Mouse (Mus musculus) heart, embryonic 16.5 days (tissue): Measurements from ENCODE around the gene Lmbrd2. TPM values are rescaled to one million over a fixed set of nuclear protein-coding genes. Genes with fewer than 3 reads are reported as not detected.

Source experiments
- ATAC-seq: fragments of 200-750 bp; cut with Nextera tagmentation; replicated peaks from 2 replicates; pipeline ENCODE4 v1.8.0; 2017; ENCODE audit warnings: moderate number of reproducible peaks; ENCODE audit not compliant: insufficient read depth, low FRiP score; ENCODE audit errors: extremely low read depth
- H3K27ac ChIP-seq: fragments of 300-500 bp; sonication (generic); 2 replicates; pipeline ENCODE4 v1.5.1; 2014; ENCODE audit warnings: mild to moderate bottlenecking, low read length, control low read depth, moderate library complexity
- H3K27me3 ChIP-seq: fragments of 300-500 bp; sonication (generic); 2 replicates; pipeline ENCODE4 v1.6.1; 2014; ENCODE audit warnings: low read length, mixed read lengths; ENCODE audit not compliant: control insufficient read depth, insufficient read depth
- H3K36me3 ChIP-seq: fragments of 300-500 bp; sonication (generic); 2 replicates; pipeline ENCODE4 v1.6.1; 2014; ENCODE audit not compliant: control insufficient read depth, insufficient read depth
- H3K4me1 ChIP-seq: fragments of 300-500 bp; sonication (generic); 2 replicates; pipeline ENCODE4 v1.6.1; 2014; ENCODE audit warnings: low read length, mixed read lengths; ENCODE audit not compliant: control insufficient read depth, insufficient read depth
- H3K4me2 ChIP-seq: fragments of 300-500 bp; sonication (generic); 2 replicates; pipeline ENCODE4 v1.6.1; 2014; ENCODE audit warnings: low read depth, mild to moderate bottlenecking, control low read depth, low read length
- H3K4me3 ChIP-seq: fragments of 300-500 bp; sonication (generic); 2 replicates; pipeline ENCODE4 v1.5.1; 2014; ENCODE audit warnings: mild to moderate bottlenecking, control low read depth, low read length
- H3K9ac ChIP-seq: fragments of 300-500 bp; sonication (generic); 2 replicates; pipeline ENCODE4 v1.6.1; 2014; ENCODE audit warnings: low read length, control low read depth
- H3K9me3 ChIP-seq: fragments of 300-500 bp; sonication (generic); replicated peaks from 2 replicates; pipeline ENCODE4 v1.6.1; 2016; ENCODE audit warnings: low read length; ENCODE audit not compliant: control insufficient read depth
- WGBS: fragments of 180-500 bp; shearing (Covaris S2); extraction: QIAGEN DNeasy Blood & Tissue Kit; methylation state at CpG from one replicate; pipeline ENCODE4 v1.1.7; 2014; 5-methylcytosine and 5-hydroxymethylcytosine counted together
- polyA plus RNA-seq: library from polyadenylated mRNA; unstranded; fragments of >200 nt; fragmentation: Nextera tagmentation; extraction: Ambion mirVana; gene quantifications from 2 replicates; pipeline ENCODE4 v1.2.1, GENCODE M21; 2015

Lmbrd2 gene
- polyA plus RNA-seq, 1 experiment from 2014 or later = 1.7 TPM

DNA sequence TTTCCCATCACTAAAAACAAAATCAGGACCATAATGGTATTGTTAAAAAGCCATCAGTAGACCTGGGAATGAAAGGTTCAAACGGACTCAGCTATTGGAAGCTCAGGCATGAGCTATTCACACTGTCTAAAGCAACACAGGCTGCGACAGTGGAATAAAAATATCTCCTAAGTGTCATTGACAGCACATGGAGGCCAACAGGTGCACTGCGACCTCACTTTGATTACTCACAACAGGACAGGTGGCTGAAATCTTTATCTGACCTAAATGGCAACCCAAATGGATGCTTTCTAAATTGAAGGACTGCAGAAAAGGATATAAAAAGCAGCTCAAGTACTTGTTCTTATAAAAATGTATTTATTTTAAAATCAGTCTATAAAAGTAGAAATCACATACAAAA is 28.7 kb upstream of the Lmbrd2 start:
- Histone ChIP-seq H3K27ac (no peak overlapping the region), H3K4me3 (no peak overlapping the region), H3K9me3 (no peaks in the 10 kb centered on the region), H3K9ac (no peak overlapping the region), H3K27me3 (no peaks in the 10 kb centered on the region), H3K4me2 (no peak overlapping the region), H3K4me1 (peaks cover 3% of the 10 kb centered on the region; the same call in 1 of the 2 replicates), H3K36me3 (peaks cover 38% of the 10 kb centered on the region)
- no peak for ATAC-seq
- WGBS = 62% methylated on average over 3 of the region's 3 CpGs

DNA sequence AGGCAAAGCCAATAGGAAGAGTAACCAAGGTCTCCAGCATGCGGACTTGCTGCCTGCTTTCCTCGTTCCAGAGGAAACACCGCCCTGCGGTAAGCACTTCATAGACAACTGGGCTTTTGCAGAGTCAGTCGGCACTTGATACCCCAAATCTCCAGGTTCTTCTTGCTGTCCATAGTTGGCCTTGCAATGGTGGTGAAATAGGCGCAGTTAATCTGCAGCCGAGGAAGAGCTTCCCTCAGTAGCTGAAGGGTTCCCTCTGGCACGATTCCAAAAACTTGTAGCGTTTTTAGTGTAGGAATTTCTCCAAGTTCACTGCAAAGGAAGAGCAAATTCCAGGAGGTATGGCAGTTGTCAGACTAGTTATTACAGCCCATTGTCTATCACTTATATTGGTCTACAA is 26.8 kb upstream of the Lmbrd2 start:
- H3K9ac ChIP-seq = no peak overlapping the region
- no peaks in the 10 kb centered on the region for H3K9me3 ChIP-seq
- 58% methylated on average over 9 of the region's 9 CpGs for WGBS
- no peak overlapping the region for H3K4me2 ChIP-seq
- peaks cover 3% of the 10 kb centered on the region; the same call in 1 of the 2 replicates for H3K4me1 ChIP-seq
- H3K27ac ChIP-seq = no peak overlapping the region
- H3K4me3 ChIP-seq = no peak overlapping the region
- H3K36me3 ChIP-seq = peaks cover 32% of the 10 kb centered on the region
- H3K27me3 ChIP-seq = no peaks in the 10 kb centered on the region
- no peak for ATAC-seq

DNA sequence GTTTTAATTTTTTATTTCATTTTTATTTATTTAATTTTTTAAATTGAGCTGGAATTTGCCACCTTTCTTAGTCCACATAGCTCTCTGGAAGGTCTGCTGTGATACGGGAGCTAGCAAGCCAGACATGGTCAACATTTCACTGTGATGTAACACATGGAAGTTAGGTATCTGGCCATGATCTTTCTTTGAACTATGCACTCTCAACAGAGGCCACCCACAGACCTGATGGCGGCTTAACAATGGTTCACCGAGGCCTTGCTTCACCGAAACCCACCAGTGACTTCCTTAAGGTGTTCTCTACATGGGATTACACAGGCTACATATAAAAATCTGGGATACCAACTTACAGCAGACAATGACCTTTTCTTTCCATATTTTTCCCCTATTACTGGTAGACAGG is 26.2 kb upstream of the Lmbrd2 start:
- H3K27me3 ChIP-seq = no peaks in the 10 kb centered on the region
- no peak overlapping the region for H3K4me3 ChIP-seq
- H3K27ac ChIP-seq = no peak overlapping the region
- no peaks in the 10 kb centered on the region for H3K9me3 ChIP-seq
- ATAC-seq = no peak
- no peak overlapping the region for H3K9ac ChIP-seq
- peaks cover 35% of the 10 kb centered on the region for H3K36me3 ChIP-seq
- WGBS = 89% methylated on average over 4 of the region's 4 CpGs
- peaks cover 3% of the 10 kb centered on the region; the same call in 1 of the 2 replicates for H3K4me1 ChIP-seq
- H3K4me2 ChIP-seq = no peak overlapping the region

DNA sequence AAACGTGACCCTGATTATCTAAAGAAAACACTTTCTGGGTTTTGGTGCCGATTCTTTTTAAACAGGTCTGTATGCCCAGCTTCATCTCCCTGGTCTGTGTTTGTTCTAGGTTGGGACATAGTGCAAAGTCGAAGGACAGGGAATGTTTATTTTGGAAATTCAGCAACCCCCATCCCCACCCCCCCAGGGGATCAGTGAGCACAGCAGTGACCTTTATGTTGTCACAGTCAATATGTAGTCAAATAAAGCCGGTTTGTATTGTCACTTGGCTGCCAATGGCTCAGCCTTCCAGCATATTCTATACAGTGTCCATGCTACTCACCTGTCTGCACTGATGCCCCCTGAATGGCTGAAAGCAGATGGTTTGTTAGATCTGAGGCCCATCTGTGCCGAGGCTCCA is 25.8 kb upstream of the Lmbrd2 start:
- H3K27me3 ChIP-seq = no peaks in the 10 kb centered on the region
- no peak for ATAC-seq
- H3K9ac ChIP-seq = no peak overlapping the region
- no peaks in the 10 kb centered on the region for H3K9me3 ChIP-seq
- H3K36me3 ChIP-seq = peaks cover 39% of the 10 kb centered on the region
- peaks cover 3% of the 10 kb centered on the region; the same call in 1 of the 2 replicates for H3K4me1 ChIP-seq
- 61% methylated on average over 5 of the region's 5 CpGs for WGBS
- no peak overlapping the region for H3K4me3 ChIP-seq
- H3K27ac ChIP-seq = no peak overlapping the region
- H3K4me2 ChIP-seq = no peak overlapping the region

DNA sequence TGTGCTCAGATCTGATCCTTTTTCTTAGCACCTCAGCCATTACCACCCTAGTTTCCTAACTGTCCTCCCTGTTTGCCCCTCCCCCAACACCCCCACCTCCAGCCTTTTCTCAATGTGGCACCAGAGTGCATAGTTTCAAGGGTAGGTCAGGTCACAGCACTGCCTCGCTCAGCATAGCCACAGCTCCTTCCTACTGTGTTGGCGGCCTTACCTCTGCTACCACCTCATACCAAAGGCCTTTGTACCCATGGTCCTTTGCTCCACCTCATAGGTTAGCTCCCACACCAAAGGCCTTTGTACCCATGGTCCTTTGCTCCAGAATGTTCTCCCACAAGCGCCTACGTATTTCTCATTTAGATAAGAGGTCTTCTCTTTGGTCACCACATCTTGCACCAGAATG is 21.5 kb upstream of the Lmbrd2 start:
- Histone ChIP-seq H3K36me3 (peaks cover 48% of the 10 kb centered on the region), H3K9ac (no peak overlapping the region), H3K27ac (no peak overlapping the region), H3K4me2 (no peak overlapping the region), H3K9me3 (no peaks in the 10 kb centered on the region), H3K4me3 (no peak overlapping the region), H3K27me3 (no peaks in the 10 kb centered on the region), H3K4me1 (no peaks in the 10 kb centered on the region)
- 93% methylated on average over 4 of the region's 4 CpGs for WGBS
- no peak for ATAC-seq

DNA sequence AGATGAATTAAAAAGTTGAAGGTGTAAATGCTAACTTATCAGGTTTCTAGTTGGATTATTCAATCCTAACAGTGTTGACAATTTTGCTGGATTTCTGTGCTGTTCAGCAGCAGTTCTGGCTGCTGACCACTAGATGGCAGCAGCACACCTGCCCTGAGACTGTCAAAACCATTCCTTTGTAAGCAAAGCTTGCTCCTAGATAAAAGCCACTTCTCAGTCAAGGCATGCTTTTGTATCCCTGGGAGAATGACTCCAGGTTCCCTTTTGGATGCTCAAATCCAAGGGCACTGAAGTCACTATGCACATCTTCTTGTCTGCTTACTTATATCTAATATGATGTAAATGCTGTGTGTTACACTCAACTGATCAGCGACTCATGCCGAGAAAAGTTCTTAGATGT is 20.3 kb upstream of the Lmbrd2 start:
- no peak overlapping the region for H3K27ac ChIP-seq
- H3K27me3 ChIP-seq = no peaks in the 10 kb centered on the region
- no peaks in the 10 kb centered on the region for H3K9me3 ChIP-seq
- 94% methylated on average over 2 of the region's 2 CpGs for WGBS
- peaks cover 46% of the 10 kb centered on the region for H3K36me3 ChIP-seq
- no peak overlapping the region for H3K9ac ChIP-seq
- no peak overlapping the region for H3K4me3 ChIP-seq
- H3K4me2 ChIP-seq = no peak overlapping the region
- ATAC-seq = no peak
- H3K4me1 ChIP-seq = no peaks in the 10 kb centered on the region

DNA sequence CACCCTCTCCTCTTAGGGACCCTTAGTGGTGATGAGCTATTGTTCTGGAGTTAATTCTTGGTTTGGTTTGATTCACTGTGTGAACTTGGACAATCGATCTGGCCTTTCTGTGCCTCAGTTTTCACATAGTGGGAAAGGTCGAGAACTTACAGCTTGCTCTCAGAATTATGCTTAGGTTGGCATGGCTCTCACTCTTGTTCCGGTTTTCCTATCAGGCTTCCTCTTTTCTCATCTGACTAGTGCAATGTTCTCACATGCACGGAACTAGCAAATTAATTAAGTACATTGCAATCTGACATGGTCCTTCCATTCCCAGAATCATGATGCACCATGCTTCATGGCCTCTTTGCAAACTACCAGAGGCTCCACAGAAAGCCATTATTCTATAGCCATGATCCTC is 17.4 kb upstream of the Lmbrd2 start:
- H3K9ac ChIP-seq = no peak overlapping the region
- H3K9me3 ChIP-seq = no peaks in the 10 kb centered on the region
- H3K4me1 ChIP-seq = no peaks in the 10 kb centered on the region
- H3K36me3 ChIP-seq = peaks cover 34% of the 10 kb centered on the region
- no peak overlapping the region for H3K4me3 ChIP-seq
- no peaks in the 10 kb centered on the region for H3K27me3 ChIP-seq
- H3K4me2 ChIP-seq = no peak overlapping the region
- WGBS = 86% methylated on average over 4 of the region's 4 CpGs
- H3K27ac ChIP-seq = no peak overlapping the region
- no peak for ATAC-seq

DNA sequence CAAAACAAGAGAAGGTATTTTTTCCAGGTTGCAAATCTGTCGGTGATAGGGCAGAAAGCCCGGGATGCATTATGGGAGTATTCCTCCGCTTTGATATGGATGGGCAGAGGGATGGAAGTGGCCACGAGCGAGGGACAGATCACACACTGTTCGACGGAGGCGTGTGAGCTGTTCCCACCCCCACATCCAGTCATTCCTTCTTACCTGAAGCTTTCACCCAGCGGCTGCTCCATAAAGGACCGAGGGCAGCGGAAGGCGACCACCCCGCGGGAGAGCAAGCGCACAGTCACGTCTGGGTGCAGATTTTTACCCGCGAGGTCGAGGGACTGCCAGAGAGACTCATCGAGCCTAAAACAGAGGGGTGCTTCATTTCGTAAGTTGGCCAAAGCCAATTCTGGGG is 15.5 kb upstream of the Lmbrd2 start:
- H3K27ac ChIP-seq = no peak overlapping the region
- H3K36me3 ChIP-seq = peaks cover 34% of the 10 kb centered on the region
- no peaks in the 10 kb centered on the region for H3K4me1 ChIP-seq
- H3K27me3 ChIP-seq = no peaks in the 10 kb centered on the region
- no peak overlapping the region for H3K9ac ChIP-seq
- no peak for ATAC-seq
- no peaks in the 10 kb centered on the region for H3K9me3 ChIP-seq
- H3K4me3 ChIP-seq = no peak overlapping the region
- no peak overlapping the region for H3K4me2 ChIP-seq
- WGBS = 90% methylated on average over 21 of the region's 21 CpGs

DNA sequence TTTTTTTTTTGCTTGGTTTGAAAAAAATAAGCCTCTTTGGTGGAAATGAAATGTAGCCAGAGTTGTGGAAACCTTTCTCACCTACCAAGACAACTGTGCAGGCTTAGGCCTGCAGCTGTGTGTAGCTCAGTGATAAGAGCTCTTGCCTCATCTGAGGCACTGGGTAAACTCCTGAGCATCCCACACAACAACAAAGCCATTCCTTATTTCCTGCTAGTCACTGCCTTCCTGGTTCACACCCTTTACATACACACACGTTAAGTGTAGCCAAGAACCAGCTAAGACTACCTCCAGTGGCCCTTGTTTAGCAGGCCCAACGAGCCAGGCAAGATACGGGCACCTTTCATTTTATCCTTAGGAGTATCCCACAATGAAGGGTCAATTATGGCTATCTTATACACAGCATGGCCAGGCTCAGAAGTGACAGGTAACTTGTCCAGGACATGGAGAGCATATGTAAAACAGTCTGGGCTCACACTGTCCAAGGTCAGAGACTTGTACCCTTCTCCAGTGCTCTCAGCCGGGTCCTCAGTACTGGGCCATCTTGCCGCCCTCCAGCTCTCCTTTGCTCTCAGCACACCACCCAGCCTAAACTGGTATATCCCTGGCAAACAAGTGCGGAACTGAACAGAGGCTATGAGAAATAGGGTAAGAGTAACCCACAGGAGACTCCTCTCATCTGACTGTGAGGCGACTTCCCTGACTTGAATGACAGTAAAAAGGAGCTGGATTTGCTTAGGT is 13.1 kb upstream of the Lmbrd2 start:
- no peaks in the 10 kb centered on the region for H3K27me3 ChIP-seq
- no peak overlapping the region for H3K4me3 ChIP-seq
- no peaks in the 10 kb centered on the region for H3K4me1 ChIP-seq
- H3K36me3 ChIP-seq = peaks cover 31% of the 10 kb centered on the region
- no peak overlapping the region for H3K9ac ChIP-seq
- H3K4me2 ChIP-seq = no peak overlapping the region
- H3K27ac ChIP-seq = no peak overlapping the region
- H3K9me3 ChIP-seq = no peaks in the 10 kb centered on the region
- ATAC-seq = no peak
- 78% methylated on average over 7 of the region's 7 CpGs for WGBS
